Comparison of ENCODE assay signal across 28 mouse cellular contexts in genomic region chr12:32137542-32137941, GRCm38 (mm10).
DNase-seq lines count a peak whose midpoint lies in the region; ATAC-seq and TF ChIP-seq lines count a peak whose summit lies in the region.
"Had no signal": no experiment of that assay in that cellular context is flagged by ENCODE, and none has a peak within 500 bp of the region (broad histone marks: within the 10 kb centered on the region; RNA-seq: fewer than 3 reads in every experiment).

No protein-coding gene starts in this region.

- ATAC-seq in liver, embryonic 13.5 days (ENCODE audit: low read depth): peak; percentile 47; the same call in 1 of the 2 replicates
- no peak for ATAC-seq in liver, embryonic 11.5 days (replicated peaks; ENCODE audit: low FRiP score)
- ATAC-seq in liver, embryonic 15.5 days (ENCODE audit: insufficient read depth): no peak
- ATAC-seq in liver, postnatal 0 days: no peak
- ATAC-seq in midbrain, embryonic 15.5 days (replicated peaks): no peak
- ATAC-seq: activated CD4-positive, CD25-positive, alpha-beta regulatory T cell, adult 4 months; CD4-positive, CD25-positive, alpha-beta regulatory T cell, adult 4 months; forebrain, embryonic 14.5 days; forebrain, embryonic 16.5 days; Patski had no signal

- peaks cover 58% of the 10 kb centered on the region for H3K4me1 ChIP-seq in liver, embryonic 13.5 days (replicated peaks)
- peaks cover 10% of the 10 kb centered on the region for H3K4me1 ChIP-seq in liver, embryonic 11.5 days (replicated peaks; ENCODE audit: control insufficient read depth, insufficient read depth, low read length)
- peaks cover 63% of the 10 kb centered on the region for H3K4me1 ChIP-seq in liver, embryonic 15.5 days (replicated peaks)
- H3K4me1 ChIP-seq in liver, postnatal 0 days (ENCODE audit: insufficient read depth): peaks cover 19% of the 10 kb centered on the region
- H3K4me1 ChIP-seq in midbrain, embryonic 15.5 days: peaks cover 12% of the 10 kb centered on the region

- no peak overlapping the region for H3K4me2 ChIP-seq in liver, embryonic 13.5 days
- H3K4me2 ChIP-seq in liver, embryonic 11.5 days: no peak overlapping the region
- H3K4me2 ChIP-seq in liver, embryonic 15.5 days: no peak overlapping the region
- no peak overlapping the region for H3K4me2 ChIP-seq in liver, postnatal 0 days (ENCODE audit: low read depth, low read length)
- H3K4me2 ChIP-seq in midbrain, embryonic 15.5 days: no peak overlapping the region
- H3K4me2 ChIP-seq: embryonic facial prominence, embryonic 13.5 days; embryonic facial prominence, embryonic 15.5 days; forebrain, embryonic 12.5 days had no signal

- no peak for DNase-seq in liver, embryonic 13.5 days
- DNase-seq in liver, embryonic 11.5 days (ENCODE audit: low spot score): no peak
- peak; percentile 8 for DNase-seq in liver, postnatal 0 days
- no peak for DNase-seq in adrenal gland, postnatal 25 days
- DNase-seq: adrenal gland, adult 8-10 months; adrenal gland, postnatal 14 days; B cell, adult 2 months; cerebellum, adult 11 months; cerebellum, adult 18-20 months; cerebellum, adult 8-10 months; cerebellum, adult 9-11 months; cerebellum, postnatal 14 days; cerebellum, postnatal 36 days; embryo, embryonic 11 days had no signal

- H3K27me3 ChIP-seq in liver, embryonic 13.5 days: no peaks in the 10 kb centered on the region
- no peaks in the 10 kb centered on the region for H3K27me3 ChIP-seq in liver, embryonic 11.5 days (replicated peaks; ENCODE audit: control insufficient read depth, insufficient read depth, low read length)
- no peaks in the 10 kb centered on the region for H3K27me3 ChIP-seq in liver, embryonic 15.5 days
- H3K27me3 ChIP-seq in liver, postnatal 0 days (ENCODE audit: insufficient read depth, low read length): no peaks in the 10 kb centered on the region
- no peaks in the 10 kb centered on the region for H3K27me3 ChIP-seq in midbrain, embryonic 15.5 days (replicated peaks)
- H3K27me3 ChIP-seq: CH12.LX; embryonic facial prominence, embryonic 13.5 days; embryonic facial prominence, embryonic 15.5 days; forebrain, embryonic 12.5 days; Patski had no signal

- H3K36me3 ChIP-seq in liver, embryonic 13.5 days: no peaks in the 10 kb centered on the region
- H3K36me3 ChIP-seq in liver, embryonic 11.5 days (ENCODE audit: control insufficient read depth, insufficient read depth, low read length): no peaks in the 10 kb centered on the region
- H3K36me3 ChIP-seq in liver, embryonic 15.5 days (replicated peaks): no peaks in the 10 kb centered on the region
- no peaks in the 10 kb centered on the region for H3K36me3 ChIP-seq in liver, postnatal 0 days (replicated peaks; ENCODE audit: insufficient read depth, low read length)
- H3K36me3 ChIP-seq in midbrain, embryonic 15.5 days (replicated peaks): no peaks in the 10 kb centered on the region
- H3K36me3 ChIP-seq: embryonic facial prominence, embryonic 13.5 days; embryonic facial prominence, embryonic 15.5 days; forebrain, embryonic 10.5 days; forebrain, embryonic 12.5 days; G1E had no signal

- no peak overlapping the region for H3K4me3 ChIP-seq in liver, embryonic 13.5 days (replicated peaks)
- H3K4me3 ChIP-seq in liver, embryonic 11.5 days (ENCODE audit: low read depth, low read length): no peak overlapping the region
- H3K4me3 ChIP-seq in liver, embryonic 15.5 days (replicated peaks): no peak overlapping the region
- no peak overlapping the region for H3K4me3 ChIP-seq in liver, postnatal 0 days (ENCODE audit: low read depth, low read length)
- no peak overlapping the region for H3K4me3 ChIP-seq in midbrain, embryonic 15.5 days
- H3K4me3 ChIP-seq: embryonic facial prominence, embryonic 13.5 days; embryonic facial prominence, embryonic 15.5 days; erythroblast, embryonic 14.5 days; forebrain, embryonic 10.5 days; forebrain, embryonic 12.5 days had no signal

- no peak overlapping the region for H3K9ac ChIP-seq in liver, embryonic 13.5 days
- H3K9ac ChIP-seq in liver, embryonic 11.5 days (ENCODE audit: low read depth, low read length): no peak overlapping the region
- no peak overlapping the region for H3K9ac ChIP-seq in liver, embryonic 15.5 days
- no peak overlapping the region for H3K9ac ChIP-seq in liver, postnatal 0 days (replicated peaks)
- H3K9ac ChIP-seq in midbrain, embryonic 15.5 days: no peak overlapping the region
- H3K9ac ChIP-seq: embryonic facial prominence, embryonic 13.5 days; embryonic facial prominence, embryonic 15.5 days; forebrain, embryonic 12.5 days had no signal

- peak overlapping the region; percentile 48 for H3K27ac ChIP-seq in liver, embryonic 13.5 days
- H3K27ac ChIP-seq in liver, embryonic 11.5 days (ENCODE audit: low read depth, low read length): no peak overlapping the region
- H3K27ac ChIP-seq in liver, embryonic 15.5 days (replicated peaks): 0 out of 2 replicates have a peak overlapping the region, but pooled peaks have one; percentile 24
- H3K27ac ChIP-seq in liver, postnatal 0 days (ENCODE audit: low read depth): no peak overlapping the region
- no peak overlapping the region for H3K27ac ChIP-seq in midbrain, embryonic 15.5 days
- H3K27ac ChIP-seq: embryonic facial prominence, embryonic 13.5 days; embryonic facial prominence, embryonic 15.5 days; forebrain, embryonic 10.5 days; forebrain, embryonic 12.5 days had no signal

- no peak for TF ChIP-seq CTCF in liver, postnatal 0 days (IDR thresholded peaks at IDR 0.05; ENCODE audit: low read depth)

- TF ChIP-seq EP300 in liver, postnatal 0 days (IDR thresholded peaks at IDR 0.05; ENCODE audit: low read depth): no peak

- no peaks in the 10 kb centered on the region for H3K9me3 ChIP-seq in liver, embryonic 13.5 days (replicated peaks)
- no peaks in the 10 kb centered on the region for H3K9me3 ChIP-seq in liver, embryonic 11.5 days (ENCODE audit: control insufficient read depth, low read length)
- no peaks in the 10 kb centered on the region for H3K9me3 ChIP-seq in liver, embryonic 15.5 days (replicated peaks)
- no peaks in the 10 kb centered on the region for H3K9me3 ChIP-seq in liver, postnatal 0 days (ENCODE audit: low read length)
- H3K9me3 ChIP-seq in midbrain, embryonic 15.5 days: no peaks in the 10 kb centered on the region
- H3K9me3 ChIP-seq: embryonic facial prominence, embryonic 13.5 days; embryonic facial prominence, embryonic 15.5 days; forebrain, embryonic 10.5 days; forebrain, embryonic 12.5 days; G1E had no signal

- 46% methylated on average over 2 of the region's 2 CpGs for WGBS in liver, embryonic 13.5 days (ENCODE audit: insufficient replicate concordance)
- WGBS in liver, embryonic 11.5 days: 55% methylated on average over 2 of the region's 2 CpGs
- WGBS in liver, embryonic 15.5 days (ENCODE audit: insufficient replicate concordance): 55% methylated on average over 2 of the region's 2 CpGs
- WGBS in liver, postnatal 0 days (ENCODE audit: insufficient replicate concordance): 55% methylated on average over 2 of the region's 2 CpGs
- WGBS in midbrain, embryonic 15.5 days: 76% methylated on average over 2 of the region's 2 CpGs

Comparison
In these comparisons a context has a peak if more than half of its experiments do, and no peak if none do; other contexts are left out.
1. H3K27ac ChIP-seq: peak in liver, embryonic 13.5 days (single experiment) and liver, embryonic 15.5 days (single experiment); none in liver, embryonic 11.5 days (single experiment), liver, postnatal 0 days (single experiment) and midbrain, embryonic 15.5 days (single experiment).